Mouse (Mus musculus): ENCODE measurements around the gene Slc26a3. TPM values are rescaled to one million over a fixed set of nuclear protein-coding genes. Genes with fewer than 3 reads are reported as not detected.

The Slc26a3 gene
- polyA plus RNA-seq (2012; rRNA removed), result 0.07 TPM in 1 of 2 replicates, not detected in the other

GRCm38 (mm10) chr12:31390571-31390970, at the start of gene Slc26a3:
Slc26a3 (plus strand) TSS chr12:31390871.
- H3K27me3 ChIP-seq (ENCODE audit: control insufficient read depth, insufficient read depth, low read length), result no peaks in the 10 kb centered on the region
- no peak within 1 kb of the TSS for H3K27ac ChIP-seq (ENCODE audit: insufficient read depth, low read length)
- TF ChIP-seq POLR2A (IDR thresholded peaks at IDR 0.05; ENCODE audit: low read depth, low read length) (no peak), CTCF (IDR thresholded peaks at IDR 0.05; ENCODE audit: extremely low read depth, insufficient read depth, insufficient read length, insufficient replicate concordance) (no peak)
- no peak for DNase-seq (ENCODE audit: low read depth in 1 of 2, low spot score in 2 of 2)
- WGBS, result 82% methylated on average over 3 of the region's 3 CpGs
- H3K4me1 ChIP-seq (ENCODE audit: control insufficient read depth, insufficient read depth, insufficient read length), result no peaks in the 10 kb centered on the region
- H3K4me3 ChIP-seq (ENCODE audit: extremely low read depth, insufficient read depth, insufficient read length), result no peak within 1 kb of the TSS
- no peaks in the 10 kb centered on the region for H3K36me3 ChIP-seq (ENCODE audit: control insufficient read depth, insufficient read depth, low read length)

DNA sequence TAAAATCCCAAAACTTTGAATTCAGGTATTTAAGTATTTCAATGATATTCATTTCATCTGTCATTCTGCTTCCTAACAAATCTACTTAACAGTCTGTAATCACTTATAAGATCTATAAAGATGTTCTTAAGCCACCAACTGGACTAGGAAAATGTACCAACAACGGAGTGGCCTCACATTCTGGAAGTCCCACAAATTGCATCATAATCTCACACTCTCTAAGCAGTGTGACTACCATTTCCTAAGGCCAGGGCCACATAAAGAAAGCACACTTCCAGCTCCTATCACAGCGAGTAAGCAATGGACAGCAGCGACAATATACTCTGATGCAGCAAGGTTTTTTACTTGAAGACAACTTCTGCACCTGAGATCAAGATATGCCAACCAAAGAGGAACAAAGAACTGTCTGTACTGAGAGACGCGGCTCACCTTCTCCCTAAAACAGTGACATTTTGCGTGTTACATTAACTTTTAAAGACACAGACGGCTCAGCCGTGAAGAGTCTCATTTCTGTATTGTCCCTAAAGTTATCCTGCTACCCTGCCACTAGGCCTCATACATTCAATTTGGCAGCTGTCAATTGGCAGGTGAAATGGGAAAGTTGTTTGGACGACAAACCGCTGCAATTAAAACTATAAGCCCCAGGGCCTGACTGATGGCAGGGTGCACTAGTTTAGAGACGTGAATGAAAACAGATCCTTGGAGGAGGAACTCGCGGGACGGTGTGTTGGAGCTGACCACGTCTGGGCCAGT, 40.3 kb upstream of the Slc26a3 start:
- Histone ChIP-seq H3K4me1 (ENCODE audit: control insufficient read depth, insufficient read depth, insufficient read length) (no peaks in the 10 kb centered on the region; the same call in 1 of the 2 replicates), H3K4me3 (ENCODE audit: extremely low read depth, insufficient read depth, insufficient read length) (peak overlapping the region; percentile 71), H3K27ac (ENCODE audit: insufficient read depth, low read length) (no peak overlapping the region), H3K27me3 (ENCODE audit: control insufficient read depth, insufficient read depth, low read length) (no peaks in the 10 kb centered on the region), H3K36me3 (ENCODE audit: control insufficient read depth, insufficient read depth, low read length) (peaks cover 5% of the 10 kb centered on the region)
- DNase-seq (ENCODE audit: low read depth in 1 of 2, low spot score in 2 of 2), result no peak
- 15% methylated on average over 15 of the region's 15 CpGs for WGBS
- TF ChIP-seq POLR2A (IDR thresholded peaks at IDR 0.05; ENCODE audit: low read depth, low read length), result no peak
- no peak for TF ChIP-seq CTCF (IDR thresholded peaks at IDR 0.05; ENCODE audit: extremely low read depth, insufficient read depth, insufficient read length, insufficient replicate concordance)

GRCm38 (mm10) chr12:31350944-31351928, 39.4 kb upstream of the Slc26a3 start, which contains the start of gene Dld:
Dld (minus strand) TSS chr12:31351453.
- 5% methylated on average over 65 of the region's 66 CpGs for WGBS
- TF ChIP-seq POLR2A (IDR thresholded peaks at IDR 0.05; ENCODE audit: low read depth, low read length), result peak; percentile 59
- no peak for TF ChIP-seq CTCF (IDR thresholded peaks at IDR 0.05; ENCODE audit: extremely low read depth, insufficient read depth, insufficient read length, insufficient replicate concordance)

GRCm38 (mm10) chr12:31366428-31366827, 24.2 kb upstream of the Slc26a3 start:
- H3K36me3 ChIP-seq (ENCODE audit: control insufficient read depth, insufficient read depth, low read length), result no peaks in the 10 kb centered on the region
- 88% methylated on average over 3 of the region's 3 CpGs for WGBS
- no peak for TF ChIP-seq CTCF (IDR thresholded peaks at IDR 0.05; ENCODE audit: extremely low read depth, insufficient read depth, insufficient read length, insufficient replicate concordance)
- TF ChIP-seq POLR2A (IDR thresholded peaks at IDR 0.05; ENCODE audit: low read depth, low read length), result no peak
- no peaks in the 10 kb centered on the region for H3K27me3 ChIP-seq (ENCODE audit: control insufficient read depth, insufficient read depth, low read length)
- no peak overlapping the region for H3K27ac ChIP-seq (ENCODE audit: insufficient read depth, low read length)
- no peak overlapping the region for H3K4me3 ChIP-seq (ENCODE audit: extremely low read depth, insufficient read depth, insufficient read length)
- no peak for DNase-seq (ENCODE audit: low read depth in 1 of 2, low spot score in 2 of 2)
- H3K4me1 ChIP-seq (ENCODE audit: control insufficient read depth, insufficient read depth, insufficient read length), result no peaks in the 10 kb centered on the region

More at GRCm38 (mm10) chr12:31350944-31351928, 39.4 kb upstream of the Slc26a3 start, which contains the start of gene Dld:
- Histone ChIP-seq H3K27me3 (ENCODE audit: control insufficient read depth, insufficient read depth, low read length) (no peaks in the 10 kb centered on the region), H3K27ac (ENCODE audit: insufficient read depth, low read length) (peak within 1 kb of the TSS; percentile 72), H3K4me1 (ENCODE audit: control insufficient read depth, insufficient read depth, insufficient read length) (no peaks in the 10 kb centered on the region; the same call in 1 of the 2 replicates), H3K4me3 (ENCODE audit: extremely low read depth, insufficient read depth, insufficient read length) (peak within 1 kb of the TSS; percentile 71), H3K36me3 (ENCODE audit: control insufficient read depth, insufficient read depth, low read length) (peaks cover 5% of the 10 kb centered on the region)
- peak; percentile 91 to 97 for DNase-seq (ENCODE audit: low read depth in 1 of 2, low spot score in 2 of 2)

- WGBS, result 91% methylated on average over 5 of the region's 5 CpGs
- DNase-seq (ENCODE audit: low read depth in 1 of 2, low spot score in 2 of 2), result no peak
- Histone ChIP-seq H3K27me3 (ENCODE audit: control insufficient read depth, insufficient read depth, low read length) (no peaks in the 10 kb centered on the region), H3K36me3 (ENCODE audit: control insufficient read depth, insufficient read depth, low read length) (no peaks in the 10 kb centered on the region), H3K4me1 (ENCODE audit: control insufficient read depth, insufficient read depth, insufficient read length) (no peaks in the 10 kb centered on the region), H3K4me3 (ENCODE audit: extremely low read depth, insufficient read depth, insufficient read length) (no peak overlapping the region), H3K27ac (ENCODE audit: insufficient read depth, low read length) (no peak overlapping the region)
- no peak for TF ChIP-seq POLR2A (IDR thresholded peaks at IDR 0.05; ENCODE audit: low read depth, low read length)
Measured at GRCm38 (mm10) chr12:31367721-31368120, 22.9 kb upstream of the Slc26a3 start.

DNA sequence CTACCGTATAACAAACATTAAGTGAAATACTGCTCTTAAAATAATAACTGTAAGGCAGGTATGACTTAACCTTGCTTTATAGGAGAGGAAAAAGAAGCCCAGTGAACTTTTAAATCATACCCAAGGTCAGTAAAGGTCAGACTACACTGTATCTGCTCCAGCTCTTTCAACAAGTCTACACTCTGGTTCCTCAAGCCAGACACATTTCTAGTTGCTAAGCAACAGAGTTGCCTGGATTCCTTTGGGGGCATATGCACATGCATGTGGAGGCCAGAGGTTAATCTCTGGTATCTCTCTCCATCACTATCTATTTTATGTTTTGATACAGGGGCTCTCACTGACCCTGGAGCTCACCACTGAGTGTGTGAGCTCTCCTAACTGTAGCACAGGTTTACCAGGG, 21.6 kb upstream of the Slc26a3 start:
- no peaks in the 10 kb centered on the region for H3K27me3 ChIP-seq (ENCODE audit: control insufficient read depth, insufficient read depth, low read length)
- H3K36me3 ChIP-seq (ENCODE audit: control insufficient read depth, insufficient read depth, low read length), result no peaks in the 10 kb centered on the region
- H3K4me1 ChIP-seq (ENCODE audit: control insufficient read depth, insufficient read depth, insufficient read length), result no peaks in the 10 kb centered on the region
- no peak overlapping the region; the same call in 1 of the 2 replicates for H3K4me3 ChIP-seq (ENCODE audit: extremely low read depth, insufficient read depth, insufficient read length)
- DNase-seq (ENCODE audit: low read depth in 1 of 2, low spot score in 2 of 2), result no peak
- 91% methylated on average over 1 of the region's 1 CpGs for WGBS
- TF ChIP-seq CTCF (IDR thresholded peaks at IDR 0.05; ENCODE audit: extremely low read depth, insufficient read depth, insufficient read length, insufficient replicate concordance), result no peak
- TF ChIP-seq POLR2A (IDR thresholded peaks at IDR 0.05; ENCODE audit: low read depth, low read length), result no peak
- no peak overlapping the region for H3K27ac ChIP-seq (ENCODE audit: insufficient read depth, low read length)
